Mouse (Mus musculus): ENCODE results near the gene Lamc2. TPM values are rescaled to one million over a fixed set of nuclear protein-coding genes. Genes with fewer than 3 reads are reported as not detected.
"Not testable (repeated sequence)": the region's sequence is repeated elsewhere in the genome, so short reads cannot be mapped to it uniquely, and the experiment has no call there.

Gene Lamc2
- total RNA-seq, 2 experiments from 2014 or later = 2.8 to 6.2 TPM

- intact Hi-C loops (cut with DNase I) = loop anchor here (5.0 kb wide), 1 partner anchor 128 kb away; no protein-coding TSS in a partner anchor
- DNase-seq (ENCODE audit: low spot score in 2 of 2) = no peak
These were observed 101.0 kb downstream of the Lamc2 start for GRCm38 (mm10) chr1:153085198-153085597.

- DNase-seq (ENCODE audit: low spot score in 2 of 2) = no peak
- intact Hi-C loops (cut with DNase I) = no loop called here
These were observed 102.1 kb downstream of the Lamc2 start for GRCm38 (mm10) chr1:153084191-153084590.

GRCm38 (mm10) chr1:153083233-153083632, 103.0 kb downstream of the Lamc2 start:
- DNase-seq (ENCODE audit: low spot score in 2 of 2); intact Hi-C loops (cut with DNase I): not testable (repeated sequence)

GRCm38 (mm10) chr1:153075955-153076354, 110.3 kb downstream of the Lamc2 start:
- intact Hi-C loops (cut with DNase I) = no loop called here
- no peak for DNase-seq (ENCODE audit: low spot score in 2 of 2)

GRCm38 (mm10) chr1:153075087-153075736, 111.0 kb downstream of the Lamc2 start:
- DNase-seq (ENCODE audit: low spot score in 2 of 2) = no peak
- intact Hi-C loops (cut with DNase I) = no loop called here

GRCm38 (mm10) chr1:153073441-153073840, 112.8 kb downstream of the Lamc2 start:
- no peak for DNase-seq (ENCODE audit: low spot score in 2 of 2)
- intact Hi-C loops (cut with DNase I) = no loop called here

Other genes starting within 250 kb of the Lamc2 start
- 100 to 1,000 TPM; 137 to 141 TPM for gene Nmnat2, start 231.5 kb downstream of the Lamc2 start, total RNA-seq (2021)
- 10 to 100 TPM; 40.8 to 46.8 TPM for gene Lamc1, start 146.3 kb upstream of the Lamc2 start, total RNA-seq (2021)
- 1 to 10 TPM; 2.0 TPM for gene Shcbp1l, start 238.7 kb upstream of the Lamc2 start, total RNA-seq (2021)

Measured in left cerebral cortex, postnatal 14 days (tissue).